Mouse (Mus musculus) urinary bladder, postnatal 25 days (tissue): ENCODE data around the gene Rpl27.
"Not testable (repeated sequence)": the region's sequence is repeated elsewhere in the genome, so short reads cannot be mapped to it uniquely, and the experiment has no call there.

Experiments used
- DNase-seq: peaks from one replicate; pipeline ENCODE4 v3.0.0; 2022; ENCODE audit warnings: low spot score

The Rpl27 gene

DNA sequence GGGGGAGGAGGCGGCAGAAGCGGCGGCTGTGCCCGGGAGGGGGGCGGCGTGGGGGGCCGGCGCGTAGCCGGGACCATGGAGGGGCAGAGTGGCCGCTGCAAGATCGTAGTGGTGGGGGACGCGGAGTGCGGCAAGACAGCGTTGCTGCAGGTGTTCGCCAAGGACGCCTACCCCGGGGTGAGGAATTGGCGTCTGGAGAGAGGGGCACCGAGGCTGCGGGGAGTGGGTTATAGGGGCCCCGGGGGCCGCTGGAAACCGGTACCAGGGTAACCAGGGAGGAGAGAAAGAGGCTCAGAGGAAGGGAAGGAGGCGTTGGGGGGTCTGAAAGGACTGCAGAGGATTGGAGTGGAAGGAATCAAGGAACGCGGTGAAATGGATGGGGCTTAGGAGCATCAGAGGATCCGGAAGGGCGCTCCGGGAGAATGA lies 26.2 kb downstream of the Rpl27 start:
- DNase-seq, result no peak

DNA sequence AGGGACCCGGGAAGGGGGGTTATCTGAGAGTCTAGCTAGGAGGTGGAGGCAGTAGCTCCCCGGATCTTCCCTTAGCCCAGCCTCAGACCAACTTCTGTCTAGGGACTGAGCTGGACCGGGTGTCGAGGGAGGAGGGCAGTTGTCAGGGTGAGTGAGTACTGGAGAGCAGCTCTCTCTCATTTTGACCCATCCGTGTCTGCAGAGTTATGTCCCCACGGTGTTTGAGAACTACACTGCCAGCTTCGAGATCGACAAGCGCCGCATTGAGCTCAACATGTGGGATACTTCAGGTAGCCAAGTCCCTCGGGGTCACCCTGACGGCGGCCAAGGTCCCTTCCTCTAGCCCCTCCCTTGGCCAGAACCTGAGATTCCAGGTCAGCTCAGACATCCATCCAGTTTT lies 26.6 kb downstream of the Rpl27 start:
- no peak for DNase-seq

DNA sequence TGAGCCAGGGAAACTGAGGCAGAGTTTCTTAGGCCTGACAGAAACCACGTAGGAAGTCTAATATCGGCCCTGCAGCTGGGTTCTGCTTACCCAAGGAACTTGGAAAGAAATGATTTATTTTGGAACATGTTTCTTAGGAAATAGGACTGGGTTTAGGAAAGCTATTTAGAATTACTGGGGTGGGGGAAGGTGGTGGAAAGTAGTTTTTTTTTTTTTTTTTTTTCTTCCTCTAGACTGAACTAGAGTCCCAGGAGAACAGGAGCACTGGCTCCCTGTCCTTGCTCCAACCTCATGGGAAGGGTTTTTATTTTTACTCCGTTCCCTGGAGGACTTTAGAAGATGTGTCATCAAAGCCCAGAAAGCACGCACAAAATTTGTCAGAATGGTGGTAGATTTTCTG lies 27.1 kb downstream of the Rpl27 start:
- DNase-seq, result no peak

DNA sequence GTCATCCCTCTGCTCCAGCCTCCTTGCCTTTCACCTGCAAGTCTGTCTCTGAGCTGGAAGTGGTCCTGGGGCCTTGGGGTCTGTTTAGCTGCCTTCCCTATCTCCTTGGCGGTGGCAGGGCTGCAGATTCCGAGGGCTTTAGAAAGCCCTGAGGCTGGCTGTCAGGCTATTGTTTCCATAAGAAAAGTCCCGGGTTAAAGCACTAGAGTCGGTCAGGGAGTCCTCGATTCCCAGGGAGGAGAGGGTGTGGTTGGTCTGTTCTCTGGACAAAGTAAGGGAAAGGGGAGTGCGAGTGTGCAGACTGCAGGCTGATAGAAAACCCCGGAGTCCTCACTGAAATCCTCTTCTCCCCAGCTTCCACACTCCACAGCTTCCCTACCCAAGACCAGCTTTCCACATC lies 28.1 kb downstream of the Rpl27 start:
- no peak for DNase-seq

DNA sequence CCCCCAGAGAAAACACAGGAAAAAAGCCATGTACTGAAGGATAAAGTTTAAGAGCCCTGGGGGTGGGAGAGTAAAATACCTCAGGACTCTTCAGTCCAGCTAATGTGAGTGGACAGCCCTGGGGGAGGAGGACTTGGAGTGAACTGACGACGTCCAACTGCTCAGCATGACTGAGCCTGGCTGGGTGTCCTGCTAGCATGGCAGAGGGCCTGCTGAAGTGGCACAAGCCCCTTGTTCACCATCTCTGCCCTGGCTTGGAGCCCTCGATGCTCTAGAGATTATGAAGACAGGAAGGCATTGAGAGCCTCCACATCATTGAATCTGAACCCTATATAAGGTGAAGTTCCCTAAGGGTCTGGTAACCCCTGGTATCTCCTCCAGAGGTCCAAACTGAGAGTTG lies 29.8 kb downstream of the Rpl27 start:
- no peak for DNase-seq

DNA sequence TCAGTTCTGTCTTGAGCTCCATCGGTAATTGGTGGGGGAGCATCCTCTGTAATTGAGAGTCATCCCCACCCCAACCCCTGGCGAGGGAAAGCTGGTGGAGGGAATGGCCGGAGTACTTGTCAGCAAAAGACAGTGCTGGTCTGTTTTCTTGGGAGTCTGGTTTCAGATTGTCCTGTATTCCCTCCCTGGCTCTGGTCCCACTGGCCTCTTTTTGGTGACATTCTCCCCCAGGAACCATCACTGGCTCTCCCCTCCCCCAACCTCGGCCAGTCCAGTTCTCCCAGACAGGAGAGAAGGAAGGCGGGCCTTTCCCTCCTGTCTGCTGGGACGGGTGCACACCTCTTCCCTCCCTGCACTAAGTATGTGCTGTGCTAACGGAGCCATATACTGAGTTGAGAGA lies 30.2 kb downstream of the Rpl27 start:
- DNase-seq, result no peak

DNA sequence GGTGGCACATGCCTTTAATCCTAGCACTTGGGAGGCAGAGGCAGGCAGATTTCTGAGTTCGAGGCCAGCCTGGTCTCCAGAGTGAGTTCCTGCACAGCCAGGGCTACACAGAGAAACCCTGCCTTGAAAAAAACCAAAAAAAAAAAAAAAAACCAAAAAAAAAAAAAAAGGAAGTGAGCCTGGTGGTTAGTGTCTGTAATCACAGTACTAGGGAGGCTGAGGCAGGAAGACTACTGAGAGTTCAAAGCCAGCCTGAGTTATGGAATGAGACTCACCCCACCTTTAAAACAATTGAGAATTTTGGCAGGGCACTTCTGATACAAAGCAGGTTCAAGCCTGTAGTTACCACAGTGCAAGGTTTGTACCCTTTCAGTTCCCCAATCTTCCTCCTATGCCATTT lies 31.6 kb downstream of the Rpl27 start:
- DNase-seq, result not testable (repeated sequence)

DNA sequence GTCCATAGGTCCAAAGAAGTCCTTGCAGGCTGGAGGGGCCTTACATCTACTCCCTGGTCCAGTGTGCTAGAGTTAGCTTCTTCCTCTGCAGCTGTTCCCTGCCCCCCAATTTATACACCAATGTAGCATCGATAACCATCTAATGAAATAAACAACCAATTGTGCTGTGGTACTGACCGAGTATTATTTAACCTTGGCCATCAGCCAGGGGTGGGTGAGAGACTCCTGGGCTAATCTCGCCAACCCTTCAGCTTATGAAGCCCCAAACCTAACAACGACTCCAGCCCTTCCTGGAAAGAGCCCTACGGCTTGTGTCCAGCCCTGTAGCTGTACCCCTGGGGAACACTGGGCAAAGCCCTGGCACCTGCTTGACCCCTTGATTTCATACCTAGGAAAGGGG lies 32.2 kb downstream of the Rpl27 start:
- no peak for DNase-seq

DNA sequence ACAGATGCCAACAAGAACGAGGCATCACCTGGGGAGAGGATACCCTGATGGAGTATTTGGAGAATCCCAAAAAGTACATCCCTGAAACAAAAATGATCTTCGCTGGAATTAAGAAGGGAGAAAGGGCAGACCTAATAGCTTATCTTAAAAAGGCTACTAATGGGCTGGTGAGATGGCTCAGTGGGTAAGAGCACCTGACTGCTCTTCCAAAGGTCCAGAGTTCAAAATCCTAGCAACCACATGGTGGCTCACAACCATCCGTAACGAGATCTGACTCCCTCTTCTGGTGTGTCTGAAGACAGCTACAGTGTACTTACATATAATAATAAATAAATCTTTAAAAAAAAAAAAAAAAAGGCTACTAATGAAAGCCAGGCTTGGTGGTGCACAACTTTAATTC lies 34.3 kb downstream of the Rpl27 start:
- DNase-seq, result not testable (repeated sequence)

DNA sequence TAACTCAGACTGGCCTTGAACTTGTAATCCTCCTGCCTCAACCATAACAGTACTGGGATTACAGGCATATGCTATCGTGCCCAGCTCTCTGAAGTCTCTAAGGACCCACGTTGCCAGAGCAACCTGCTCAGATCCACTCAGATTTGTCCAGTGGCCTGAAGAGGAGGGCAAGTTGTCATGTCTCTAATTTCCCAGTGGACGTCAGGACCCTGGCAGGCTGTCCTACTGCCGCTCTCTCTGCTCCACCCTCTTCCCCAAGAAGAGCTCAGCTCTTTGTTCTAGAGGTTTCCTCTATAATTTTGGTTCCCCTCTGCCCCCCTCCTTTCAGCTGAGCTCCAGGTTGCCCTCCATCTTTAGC lies 35.1 kb downstream of the Rpl27 start:
- no peak for DNase-seq

DNA sequence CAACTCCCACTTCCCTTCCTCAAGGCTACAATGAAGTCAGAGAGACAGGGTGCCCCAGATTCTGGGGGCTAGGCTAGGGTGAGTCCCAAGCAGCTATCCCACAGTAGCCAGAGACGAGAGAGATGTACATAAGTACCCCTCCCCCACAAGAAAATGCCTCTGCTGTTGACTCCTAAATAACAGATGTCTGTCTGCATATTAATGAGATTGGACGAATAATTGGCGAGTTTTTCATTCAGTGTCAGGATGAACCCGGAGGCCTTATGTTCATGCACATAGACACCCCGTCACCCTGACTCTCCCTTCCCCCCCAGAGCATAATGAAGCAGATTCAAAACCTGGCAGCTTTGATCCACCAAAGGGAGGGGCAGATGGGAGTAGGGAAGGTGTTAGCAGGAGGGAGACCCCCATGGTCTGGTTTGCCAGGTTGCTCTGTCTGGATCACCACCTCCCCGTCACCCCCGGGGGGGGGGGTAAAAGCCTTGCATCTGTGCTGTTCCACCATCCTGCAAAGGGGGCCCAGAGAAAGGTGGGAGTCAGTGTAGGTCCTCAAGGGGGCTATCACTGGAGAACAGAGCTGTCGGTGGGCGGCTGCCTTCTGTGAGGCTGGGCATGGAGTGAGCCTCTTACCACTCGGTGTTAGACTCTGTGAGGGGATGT lies 35.6 kb downstream of the Rpl27 start:
- no peak for DNase-seq

DNA sequence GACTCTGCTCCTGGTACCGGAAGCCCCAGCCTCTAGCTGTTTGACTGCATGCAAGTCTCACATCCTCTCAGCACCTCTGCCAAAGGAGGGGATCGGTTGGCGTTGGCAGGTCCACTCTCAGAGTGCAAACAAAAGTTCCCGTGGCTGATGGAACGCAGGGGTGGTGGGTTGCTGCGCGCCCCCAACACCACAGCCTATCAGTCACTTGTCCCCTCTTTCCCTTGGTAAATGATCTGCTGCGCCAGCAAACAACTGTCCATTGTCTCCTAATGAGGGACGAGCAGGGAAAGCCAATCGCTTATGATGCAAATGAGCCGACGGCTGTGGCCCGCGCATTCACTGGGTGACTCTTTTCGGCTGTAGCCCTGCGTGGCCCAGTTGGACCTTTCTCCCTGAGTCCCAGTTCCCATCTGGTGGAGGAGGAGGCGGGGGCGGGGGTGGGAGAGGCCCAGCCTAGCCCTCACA lies 37.1 kb downstream of the Rpl27 start:
- no peak for DNase-seq

DNA sequence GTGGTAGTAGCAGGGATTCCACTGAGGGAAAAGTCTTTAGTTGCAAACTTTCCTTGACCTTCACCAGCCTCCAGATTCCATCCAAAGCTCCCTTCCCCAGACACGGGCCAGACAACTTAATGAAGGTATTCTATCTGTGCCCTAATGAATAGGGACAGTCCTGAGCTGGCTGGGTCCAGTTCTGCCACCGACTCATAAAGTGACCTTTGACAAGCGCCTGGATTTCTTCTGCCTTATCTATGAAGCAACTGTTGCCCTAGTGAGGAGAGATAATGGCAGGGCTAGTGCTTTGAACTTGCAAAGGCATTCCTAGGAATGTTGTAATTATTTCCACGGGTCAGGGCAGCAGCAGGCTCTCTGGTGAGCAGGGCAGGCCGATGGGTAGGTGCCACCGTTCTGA lies 38.8 kb downstream of the Rpl27 start:
- DNase-seq, result no peak

DNA sequence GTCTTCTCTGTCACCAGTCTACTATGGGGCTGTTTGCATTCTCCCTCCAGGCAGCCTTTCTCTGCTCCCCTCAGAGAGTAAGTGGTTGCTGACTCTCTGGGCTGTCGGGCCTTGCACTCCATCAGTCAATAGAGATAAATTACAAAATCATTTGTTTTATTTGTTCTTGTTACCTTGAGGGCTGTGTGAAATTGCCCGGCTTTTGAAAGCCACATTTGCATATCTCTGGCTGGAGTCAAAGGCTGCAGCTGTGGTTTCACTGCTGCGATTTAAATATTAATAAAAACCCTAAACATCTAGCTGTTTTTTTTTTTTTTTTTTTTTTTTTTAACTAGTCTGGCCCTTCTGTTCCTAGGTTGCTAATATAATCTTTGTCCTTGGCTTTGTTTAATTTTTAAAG lies 41.7 kb downstream of the Rpl27 start:
- DNase-seq, result no peak

DNA sequence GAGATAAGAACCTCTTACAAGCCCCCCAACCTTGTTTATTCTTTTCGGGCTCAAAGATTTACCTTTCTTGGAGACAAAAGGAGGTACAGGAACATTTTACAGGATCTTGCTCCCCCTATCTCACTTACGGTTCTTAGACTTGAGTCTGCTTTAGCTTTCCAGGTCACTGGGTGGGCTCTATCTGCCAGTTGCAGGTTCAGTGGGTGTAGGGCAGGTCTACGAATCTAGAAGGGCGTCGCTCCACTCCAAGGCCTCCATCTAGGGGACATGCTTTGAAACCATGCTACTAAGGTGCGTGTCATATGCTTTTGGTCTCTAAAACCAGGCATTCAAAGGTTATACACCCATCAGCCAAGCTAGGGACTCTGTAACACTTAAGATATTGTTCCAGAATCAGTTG lies 42.1 kb downstream of the Rpl27 start:
- no peak for DNase-seq

DNA sequence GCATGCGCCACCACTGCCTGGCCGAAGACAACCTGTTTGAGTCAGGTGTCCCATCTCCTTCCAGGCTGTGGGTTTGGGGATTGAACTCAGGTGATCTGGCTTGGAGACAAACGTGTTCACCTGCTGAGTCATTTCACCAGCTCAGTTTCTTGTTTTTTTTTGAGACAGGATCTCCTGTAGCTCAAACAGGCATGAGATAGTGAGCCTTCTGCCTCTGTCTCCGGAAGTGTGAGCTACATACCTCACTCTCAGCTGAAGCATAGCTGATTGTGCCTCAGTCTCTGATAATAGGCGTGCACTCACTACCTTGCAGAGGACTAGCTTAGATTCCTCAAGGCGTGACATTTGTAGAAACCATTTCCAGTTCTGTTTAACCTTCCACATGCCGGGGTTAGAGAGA lies 42.7 kb downstream of the Rpl27 start:
- no peak for DNase-seq

DNA sequence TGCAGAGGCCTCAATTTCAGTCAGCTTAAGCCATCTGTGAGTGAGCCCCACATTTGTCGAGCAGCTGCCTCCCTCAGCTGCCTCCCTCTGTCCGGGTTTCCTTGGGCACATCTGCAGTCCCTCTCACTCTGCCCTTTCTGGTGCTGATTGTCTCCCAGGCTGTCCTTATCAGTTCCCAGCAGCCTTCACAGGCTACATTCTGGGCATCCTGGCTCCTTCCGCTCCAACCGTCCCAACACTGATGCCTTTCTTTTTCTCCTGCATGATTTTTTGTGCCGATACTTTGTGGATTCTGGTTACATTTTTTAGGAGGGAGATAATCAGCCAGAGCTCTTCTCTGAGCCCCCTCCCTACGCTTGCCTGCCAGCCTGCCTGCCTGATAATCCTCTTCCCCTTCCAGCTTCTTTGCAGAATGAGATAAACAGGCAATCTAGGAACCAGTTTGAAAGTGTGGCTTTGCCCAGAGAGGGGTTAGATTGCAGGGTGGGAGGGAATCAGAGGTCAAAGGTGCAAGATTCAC lies 43.5 kb downstream of the Rpl27 start:
- no peak for DNase-seq

DNA sequence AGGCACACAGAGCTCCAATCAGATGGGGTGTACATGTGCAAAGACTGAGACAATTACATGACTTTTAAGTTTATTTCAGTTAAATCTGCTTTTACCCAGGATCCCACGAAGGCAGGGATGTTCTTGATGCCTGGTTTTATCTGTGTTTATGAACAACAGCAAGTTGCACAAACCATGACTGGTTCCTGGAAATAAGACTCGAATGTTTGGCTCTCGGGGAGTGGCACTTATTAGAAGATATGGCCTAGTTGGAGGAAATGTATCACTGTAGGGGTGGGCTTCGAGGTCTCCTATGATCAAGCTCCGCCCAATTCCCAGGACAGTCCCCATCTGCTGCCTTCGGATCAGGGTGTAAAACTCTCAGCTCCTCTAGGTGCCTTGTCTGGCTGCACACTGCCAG lies 44.0 kb downstream of the Rpl27 start:
- DNase-seq, result no peak
